Mouse (Mus musculus): ENCODE results near the gene Fbxo33. TPM values are rescaled to one million over a fixed set of nuclear protein-coding genes. Genes with fewer than 3 reads are reported as not detected.
"Not testable (repeated sequence)": the region's sequence is repeated elsewhere in the genome, so short reads cannot be mapped to it uniquely, and the experiment has no call there.

Gene Fbxo33
- 10 to 100 TPM; 25.5 to 28.4 TPM for total RNA-seq (2021)
- long read RNA-seq, experiment 1, transcript Fbxo33-201 (4 exons, 3,688 nt), result major isoform, 11 of 14 reads
- long read RNA-seq, experiment 1, partial matches to known transcripts, result 0 of 14 reads
- long read RNA-seq, experiment 1, other reads (novel, unspliced or antisense), result 3 of 14 reads
- long read RNA-seq, experiment 2, transcript Fbxo33-201 (4 exons, 3,688 nt), result major isoform, 16 of 21 reads
- long read RNA-seq, experiment 2, partial matches to known transcripts, result 0 of 21 reads
- long read RNA-seq, experiment 2, other reads (novel, unspliced or antisense), result 5 of 21 reads

DNA sequence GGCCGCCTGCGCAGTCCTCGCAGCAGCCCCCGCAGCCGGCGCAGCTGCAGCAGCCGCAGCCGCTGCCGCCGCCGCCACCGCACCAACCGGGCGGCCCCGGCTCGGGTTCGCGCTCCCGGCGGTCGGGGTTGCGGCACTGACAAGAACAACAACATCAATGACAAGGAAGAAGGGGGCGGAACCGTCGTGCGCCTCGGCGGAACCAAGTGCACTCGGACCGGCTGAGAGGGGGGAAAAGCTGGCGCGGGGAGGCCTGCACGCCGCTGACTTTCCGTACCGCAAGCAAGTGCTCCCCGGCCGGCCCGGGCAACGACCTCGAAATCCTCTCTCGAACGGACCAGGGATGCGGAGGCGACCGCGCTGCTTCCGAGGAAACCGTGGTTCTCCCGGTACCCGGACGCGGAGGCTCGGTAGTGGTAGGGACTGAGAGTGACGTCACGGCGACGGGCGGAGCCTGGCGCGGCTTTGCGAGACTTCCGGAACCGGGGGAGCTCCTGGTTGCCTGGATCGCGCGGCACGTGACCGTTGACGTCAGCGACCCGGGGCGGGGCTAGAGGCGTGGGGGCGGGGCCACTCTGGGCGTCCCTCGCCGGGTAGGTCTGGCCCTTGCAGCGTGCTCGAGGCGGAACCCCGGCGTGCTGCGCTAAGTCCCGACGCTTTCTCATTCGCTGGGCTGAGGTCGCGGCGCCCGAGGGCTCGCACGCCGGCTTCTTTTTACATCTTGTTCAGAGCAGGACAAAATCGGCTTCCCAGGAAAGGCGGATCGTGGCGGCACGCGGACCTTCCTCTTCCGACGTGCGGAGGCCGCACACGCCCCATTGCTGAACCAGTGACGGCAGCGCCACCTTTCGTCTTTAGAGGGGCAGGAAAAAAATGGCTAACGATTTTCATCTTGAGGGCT, at the start of gene Fbxo33:
TSS of gene Fbxo33 (minus strand) at position 401 of the 901 bp plus-strand sequence.
- peak; percentile 94 to 95 for DNase-seq (ENCODE audit: low spot score in 2 of 2)

DNA sequence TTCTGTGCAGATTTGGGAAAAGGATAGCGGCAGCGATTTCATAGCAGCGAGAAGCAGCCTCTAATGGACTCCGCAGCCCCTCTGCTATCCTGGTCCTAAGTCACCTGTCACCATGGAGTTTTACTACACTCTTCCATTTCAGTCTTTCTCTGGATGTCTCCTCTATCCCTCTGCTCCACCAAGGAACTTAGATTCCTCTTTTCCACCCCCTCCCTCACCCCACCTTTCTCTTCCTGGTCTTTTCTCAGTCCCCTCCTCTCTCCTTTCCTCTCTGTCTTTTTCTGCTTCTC, 46.4 kb upstream of the Fbxo33 start:
- DNase-seq (ENCODE audit: low spot score in 2 of 2), result no peak

DNA sequence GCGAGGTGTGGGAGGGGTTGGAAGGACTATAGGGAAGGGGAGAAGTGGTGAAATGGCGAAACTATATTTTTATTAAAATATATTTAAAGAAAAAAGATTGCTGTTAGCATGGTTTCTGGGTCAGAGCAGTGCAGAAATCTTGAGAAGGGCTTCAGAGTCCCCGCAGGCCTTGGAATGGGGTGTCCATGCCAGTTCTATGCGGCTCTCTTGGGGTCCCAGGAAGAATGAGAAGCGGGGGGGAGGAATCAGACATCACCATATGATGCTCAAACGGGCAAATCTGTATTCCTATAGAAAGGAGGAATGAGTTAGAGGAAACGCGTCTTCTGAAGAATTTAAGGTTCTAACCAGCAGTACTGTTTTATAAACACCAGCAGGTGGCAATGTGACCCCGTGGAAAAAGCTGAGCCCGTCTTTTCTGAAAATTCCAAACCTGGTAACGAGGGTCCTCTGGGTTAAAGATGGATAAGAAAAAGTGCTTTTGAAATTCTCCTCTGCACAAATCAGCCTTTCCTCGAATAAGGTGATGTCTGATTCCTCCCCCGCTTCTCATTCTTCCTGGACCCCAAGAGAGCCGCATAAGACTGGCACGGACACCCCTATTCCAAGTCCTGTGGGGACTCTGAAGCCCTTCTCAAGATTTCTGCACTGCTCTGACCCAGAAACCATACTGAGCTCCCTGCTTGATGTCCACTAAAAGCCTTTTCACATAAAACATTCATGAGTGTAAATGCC, 45.8 kb upstream of the Fbxo33 start:
- DNase-seq (ENCODE audit: low spot score in 2 of 2), result no peak

DNA sequence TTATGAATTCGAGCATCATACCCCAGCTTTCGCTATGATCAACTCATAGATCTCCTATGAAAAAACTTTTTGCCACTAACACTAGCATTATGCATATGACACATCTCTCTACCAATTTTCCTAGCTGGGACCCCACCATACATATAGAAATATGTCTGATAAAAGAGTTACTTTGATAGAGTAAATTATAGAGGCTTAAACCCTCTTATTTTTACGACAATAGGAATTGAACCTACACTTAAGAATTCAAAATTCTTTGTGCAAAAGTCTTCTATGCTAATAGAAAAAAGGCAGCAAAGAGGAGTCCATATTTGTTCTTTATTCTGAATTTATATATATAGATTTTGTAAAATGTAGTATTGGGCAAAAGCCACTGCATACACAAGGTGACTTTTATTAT, 43.3 kb upstream of the Fbxo33 start:
- no peak for DNase-seq (ENCODE audit: low spot score in 2 of 2)

DNA sequence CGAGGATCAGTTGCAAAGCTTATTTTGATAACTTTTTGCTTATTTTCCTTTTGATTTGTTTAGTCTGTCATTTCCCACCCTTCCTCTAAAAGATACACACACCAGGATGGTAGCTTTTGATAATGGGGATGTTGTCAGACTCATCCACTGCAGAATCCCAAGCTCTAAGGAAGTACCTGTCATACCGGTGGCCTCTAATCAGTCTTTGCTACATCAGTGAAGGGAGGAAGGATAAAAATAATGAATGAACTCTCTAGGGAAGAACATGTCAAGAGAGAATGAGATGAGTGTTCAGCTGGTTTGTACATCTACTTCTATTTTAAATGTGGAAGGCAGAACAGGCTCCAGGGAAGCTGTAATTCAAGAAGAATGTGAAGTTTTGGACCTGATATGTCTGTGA, 41.3 kb upstream of the Fbxo33 start:
- no peak for DNase-seq (ENCODE audit: low spot score in 2 of 2)

DNA sequence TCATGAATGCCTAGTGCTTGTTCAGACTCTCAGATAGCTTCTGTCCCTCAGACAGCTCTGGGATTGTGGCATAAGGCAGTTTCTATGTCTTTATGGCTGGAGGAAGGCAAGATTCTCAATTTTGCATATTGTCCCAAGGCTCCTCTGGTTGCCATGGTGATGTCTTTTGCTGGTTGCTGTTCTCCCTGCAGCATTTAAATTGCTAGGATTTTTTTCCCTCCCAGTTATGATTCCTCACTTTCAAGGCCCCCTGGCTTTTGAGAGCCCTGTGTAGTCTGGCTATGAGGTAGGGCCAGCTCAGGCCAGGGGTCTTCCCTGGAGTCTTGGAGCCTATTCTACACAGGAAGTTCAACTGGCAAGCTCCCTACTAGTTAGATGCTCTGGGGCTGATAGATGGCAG, 40.8 kb upstream of the Fbxo33 start:
- DNase-seq (ENCODE audit: low spot score in 2 of 2), result no peak

DNA sequence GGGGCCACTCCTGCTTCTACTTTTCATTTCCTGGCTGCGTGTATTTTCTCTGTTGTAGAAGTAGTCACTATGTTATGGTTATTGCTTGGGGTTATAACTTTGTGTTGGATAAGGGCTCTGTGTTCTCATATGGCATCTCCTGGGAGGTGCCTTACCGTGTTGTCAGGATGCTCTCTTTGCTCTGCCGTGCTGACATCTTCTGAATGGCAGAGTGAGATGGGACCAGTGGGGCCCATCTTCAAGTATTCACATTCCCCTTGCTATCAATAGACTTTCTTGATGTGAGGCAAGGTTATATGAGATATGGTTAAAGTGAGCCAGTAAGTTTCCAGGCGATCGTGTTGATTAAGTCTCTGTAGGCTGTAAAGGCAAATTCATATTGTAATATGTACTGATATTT, 39.5 kb upstream of the Fbxo33 start:
- DNase-seq (ENCODE audit: low spot score in 2 of 2), result no peak

DNA sequence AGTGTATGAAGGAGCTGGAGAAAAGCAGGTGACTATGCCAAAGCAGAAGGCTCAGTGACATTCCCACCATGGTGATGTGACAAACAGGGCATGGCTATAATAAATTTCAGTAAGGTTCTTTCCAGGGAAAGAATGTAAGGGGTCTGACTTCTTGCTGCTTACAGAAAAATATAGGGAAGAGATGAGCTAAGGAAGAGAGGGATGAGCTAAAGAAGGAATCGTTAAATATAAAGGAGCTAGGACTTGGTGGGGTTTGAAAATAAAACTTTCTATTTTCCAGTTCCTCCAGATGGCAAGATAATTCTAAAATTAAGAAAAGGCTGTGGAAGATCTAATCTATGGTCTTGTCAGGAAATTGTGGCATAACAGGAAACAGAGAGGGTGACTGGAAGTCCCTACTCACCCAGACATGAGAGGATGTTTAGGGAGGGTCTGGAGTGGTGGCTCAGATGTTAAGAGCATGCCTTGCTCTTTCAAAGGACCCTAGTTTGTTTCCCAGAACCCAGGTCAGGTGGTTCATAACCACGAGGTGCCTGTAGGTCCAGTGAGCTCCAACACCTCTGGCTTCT, 30.8 kb upstream of the Fbxo33 start:
- no peak for DNase-seq (ENCODE audit: low spot score in 2 of 2)

DNA sequence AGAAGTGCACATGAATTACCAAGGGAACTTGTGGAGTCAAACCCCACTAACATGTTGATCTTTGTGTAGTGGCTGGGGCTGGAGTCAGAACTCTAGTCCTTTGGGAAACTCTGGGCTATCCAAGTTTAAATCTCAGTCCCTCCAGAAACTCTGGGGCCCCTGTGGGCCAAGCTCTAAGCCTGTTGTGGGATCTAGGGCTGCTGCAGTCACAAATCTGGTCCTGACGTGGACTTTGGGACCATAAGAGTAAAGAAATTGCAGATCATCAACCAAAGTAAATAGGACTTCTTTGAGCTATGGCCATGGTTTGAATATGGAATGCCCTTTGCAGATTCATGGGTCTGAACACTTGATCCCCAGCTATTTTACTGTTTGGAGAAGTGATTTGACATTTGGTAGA, 29.4 kb upstream of the Fbxo33 start:
- no peak for DNase-seq (ENCODE audit: low spot score in 2 of 2)

DNA sequence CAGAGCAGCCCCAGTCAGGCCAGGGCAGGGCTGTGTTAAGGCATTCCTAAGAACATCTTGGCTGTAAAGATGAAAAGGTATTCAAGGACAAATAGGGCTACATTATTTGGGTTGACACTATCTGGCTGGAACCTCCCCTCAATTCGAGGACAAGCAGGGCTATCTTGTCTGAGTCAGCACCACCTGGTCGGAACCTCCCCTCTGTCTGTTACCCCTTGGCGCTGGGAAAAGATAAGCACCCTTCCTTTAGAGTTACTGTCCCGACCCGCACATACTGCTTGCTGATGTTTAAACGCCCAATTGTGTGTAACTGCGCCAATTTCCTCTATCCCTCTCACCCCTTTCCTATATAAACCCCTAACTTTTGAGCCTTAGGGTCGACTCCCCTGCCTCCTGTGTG, 21.5 kb upstream of the Fbxo33 start:
- not testable (repeated sequence) for DNase-seq (ENCODE audit: low spot score in 2 of 2)

DNA sequence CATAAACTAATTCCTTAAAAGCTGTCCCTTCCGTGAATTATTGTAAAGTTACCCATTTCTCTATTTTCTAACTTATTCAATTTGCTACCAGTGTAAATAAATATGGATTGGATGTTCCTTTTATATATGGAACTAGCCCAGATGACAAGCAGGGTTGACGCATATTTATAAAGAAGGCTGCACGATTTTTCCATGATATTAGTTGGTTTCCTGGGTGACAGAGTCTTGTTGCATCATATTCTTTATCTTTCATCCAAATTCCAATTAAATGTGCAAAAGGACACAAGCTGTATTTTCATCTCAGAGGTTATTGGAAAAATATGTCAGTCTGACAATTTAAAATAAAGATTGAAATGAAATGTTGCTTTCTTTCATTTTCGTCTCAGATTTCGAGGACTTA, 18.9 kb upstream of the Fbxo33 start:
- DNase-seq (ENCODE audit: low spot score in 2 of 2), result no peak

DNA sequence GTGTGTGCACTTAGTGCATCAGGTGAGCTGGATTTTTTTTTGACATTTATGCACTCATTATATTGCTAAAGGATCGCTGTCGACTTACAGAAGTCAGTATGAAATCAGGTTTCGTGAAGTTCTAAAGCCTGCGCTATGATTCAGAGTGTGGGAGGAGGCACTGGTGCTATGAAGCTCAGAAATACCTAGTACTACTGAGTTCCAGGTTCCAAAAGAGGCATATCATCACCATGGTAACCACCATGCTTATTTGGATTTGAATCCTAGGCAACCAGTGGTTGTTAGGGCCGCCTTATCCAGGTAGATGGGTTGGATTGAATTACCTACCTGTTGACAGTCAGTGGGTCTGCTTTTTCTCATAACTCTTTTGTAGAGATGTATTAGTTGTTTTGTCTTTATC, 8.9 kb upstream of the Fbxo33 start:
- DNase-seq (ENCODE audit: low spot score in 2 of 2), result no peak

DNA sequence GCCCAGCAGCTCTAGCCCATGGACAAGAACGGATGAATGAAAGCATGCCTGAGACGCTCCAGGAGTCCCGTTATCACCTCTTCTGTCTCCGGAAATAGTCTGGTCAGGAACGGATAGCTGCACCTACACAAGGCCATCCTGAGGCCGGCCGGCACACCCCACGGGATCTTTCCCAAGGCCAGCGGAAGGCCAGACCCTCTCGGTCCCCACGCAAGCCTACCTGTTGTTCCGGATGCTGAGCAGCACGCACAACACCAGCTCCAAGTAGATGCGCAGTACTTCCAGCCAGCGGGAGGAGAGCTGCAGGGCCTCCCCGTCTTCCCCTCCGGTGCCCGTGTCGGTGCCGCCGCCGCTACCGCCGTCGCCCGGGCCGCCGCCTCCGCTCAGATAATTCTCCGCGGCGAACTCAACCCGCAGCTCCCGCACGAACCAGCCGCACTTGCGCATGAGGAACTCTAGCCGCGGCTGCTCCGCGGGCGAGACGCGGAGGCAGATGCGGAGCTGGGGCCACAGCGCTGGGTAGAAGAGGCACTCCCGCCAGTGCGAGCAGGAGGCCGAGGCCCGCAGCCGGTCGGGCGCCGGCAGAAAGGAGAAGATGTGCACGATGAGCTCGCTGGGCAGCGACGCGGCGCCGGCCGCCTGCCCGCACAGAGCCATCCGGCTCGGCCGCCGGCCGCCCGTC, 744 bp downstream of the Fbxo33 start:
- DNase-seq (ENCODE audit: low spot score in 2 of 2), result peak; percentile 8 to 19

DNA sequence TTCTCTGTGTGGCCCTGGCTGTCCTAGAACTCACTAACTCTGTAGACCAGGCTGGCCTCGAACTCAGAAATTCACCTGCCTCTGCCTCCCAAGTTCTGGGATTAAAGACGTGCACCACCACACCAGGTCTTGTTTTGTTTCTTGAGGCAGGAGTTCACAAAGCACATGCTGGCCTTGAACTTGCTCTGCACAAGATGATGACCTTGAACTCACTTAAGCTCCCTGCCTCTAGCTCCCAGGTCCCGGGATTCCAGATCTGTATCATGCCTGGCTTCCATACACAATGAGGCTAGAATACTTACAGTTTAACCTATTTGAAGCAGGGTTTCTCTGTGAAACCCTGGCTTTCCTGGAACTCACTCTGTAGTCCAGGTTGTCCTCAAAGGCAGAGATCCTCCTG, 2.2 kb downstream of the Fbxo33 start:
- DNase-seq (ENCODE audit: low spot score in 2 of 2), result no peak

DNA sequence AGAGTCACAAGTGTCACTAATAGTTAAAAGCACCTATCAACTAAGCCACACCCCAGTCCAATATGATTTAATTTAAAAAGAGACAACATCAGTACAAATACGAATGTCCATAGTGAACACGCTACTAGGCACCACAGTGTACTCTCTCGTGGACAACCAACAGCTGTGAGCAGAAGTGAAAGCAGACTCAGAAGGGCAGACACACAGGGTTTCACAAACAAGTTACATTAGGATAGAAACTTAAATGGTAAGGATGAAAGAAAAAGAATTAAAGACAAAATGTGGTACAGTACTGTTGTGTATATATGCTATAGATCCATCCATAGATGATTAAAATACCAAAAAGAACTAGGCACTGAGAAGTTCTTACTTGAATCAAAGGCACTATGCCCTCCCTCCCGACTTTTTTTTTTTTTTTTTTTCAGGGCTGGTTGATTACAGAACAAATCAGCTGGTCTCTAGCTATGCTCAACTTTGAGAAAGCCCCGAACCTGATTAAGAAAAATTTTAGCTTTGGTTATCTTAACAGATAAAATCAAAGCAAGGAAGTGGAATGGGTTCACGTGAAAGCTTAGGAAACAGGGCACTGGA, 2.8 kb downstream of the Fbxo33 start:
- no peak for DNase-seq (ENCODE audit: low spot score in 2 of 2)

DNA sequence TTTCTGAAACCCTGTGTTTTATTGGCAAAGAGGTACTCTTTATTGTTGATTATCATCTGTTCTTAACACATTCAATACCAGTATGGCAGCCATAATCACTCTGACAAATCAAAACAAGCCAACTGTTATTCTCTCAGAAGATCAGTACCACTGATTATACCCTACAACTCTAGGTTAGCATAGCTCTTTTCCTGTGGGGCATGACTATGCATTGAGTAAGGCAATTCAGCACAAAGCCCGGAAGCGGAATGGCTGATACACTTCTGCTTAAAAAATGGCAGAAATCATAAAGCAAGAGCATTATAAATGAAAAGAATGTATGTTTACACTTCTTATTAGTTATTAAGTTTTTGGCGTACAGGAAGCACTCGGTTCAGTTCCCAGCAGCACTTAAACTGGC, 3.3 kb downstream of the Fbxo33 start:
- no peak for DNase-seq (ENCODE audit: low spot score in 2 of 2)

DNA sequence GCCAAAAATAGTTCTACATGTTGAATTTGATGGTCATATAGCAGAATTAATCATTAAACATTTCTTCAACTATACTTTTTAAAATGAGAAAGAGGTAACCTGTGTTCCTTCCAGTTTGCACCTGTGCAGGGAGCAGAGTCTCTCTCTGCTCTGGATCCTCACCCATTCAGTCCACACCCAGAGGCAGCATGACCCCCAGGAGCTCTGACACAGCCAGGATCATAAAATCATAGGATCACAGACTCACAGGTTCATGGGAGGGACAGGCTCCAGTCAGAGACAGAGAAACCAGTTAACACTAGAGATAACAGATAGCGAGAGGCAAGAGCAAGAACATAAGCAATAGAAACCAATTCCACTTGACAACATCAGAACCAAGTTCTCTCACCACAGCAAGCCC, 11.7 kb downstream of the Fbxo33 start:
- DNase-seq (ENCODE audit: low spot score in 2 of 2), result no peak

DNA sequence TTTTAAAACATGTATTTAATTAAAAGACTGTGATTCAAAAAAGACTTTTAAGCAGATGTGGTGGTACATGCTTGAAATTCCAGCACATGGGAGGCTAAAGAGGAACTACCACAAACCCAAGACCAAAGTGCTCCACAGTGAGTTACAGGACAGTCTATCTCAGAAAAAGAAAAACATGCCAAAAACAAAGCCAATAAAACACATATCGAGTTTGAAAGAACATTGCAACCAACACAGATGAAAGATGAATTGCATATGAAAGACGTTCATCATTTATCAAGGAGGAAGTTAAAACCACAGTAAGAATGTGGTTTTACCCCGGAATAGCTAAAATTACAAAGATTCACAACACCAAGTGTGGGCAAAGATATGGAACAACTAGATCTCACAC, 12.5 kb downstream of the Fbxo33 start:
- no peak for DNase-seq (ENCODE audit: low spot score in 2 of 2)

DNA sequence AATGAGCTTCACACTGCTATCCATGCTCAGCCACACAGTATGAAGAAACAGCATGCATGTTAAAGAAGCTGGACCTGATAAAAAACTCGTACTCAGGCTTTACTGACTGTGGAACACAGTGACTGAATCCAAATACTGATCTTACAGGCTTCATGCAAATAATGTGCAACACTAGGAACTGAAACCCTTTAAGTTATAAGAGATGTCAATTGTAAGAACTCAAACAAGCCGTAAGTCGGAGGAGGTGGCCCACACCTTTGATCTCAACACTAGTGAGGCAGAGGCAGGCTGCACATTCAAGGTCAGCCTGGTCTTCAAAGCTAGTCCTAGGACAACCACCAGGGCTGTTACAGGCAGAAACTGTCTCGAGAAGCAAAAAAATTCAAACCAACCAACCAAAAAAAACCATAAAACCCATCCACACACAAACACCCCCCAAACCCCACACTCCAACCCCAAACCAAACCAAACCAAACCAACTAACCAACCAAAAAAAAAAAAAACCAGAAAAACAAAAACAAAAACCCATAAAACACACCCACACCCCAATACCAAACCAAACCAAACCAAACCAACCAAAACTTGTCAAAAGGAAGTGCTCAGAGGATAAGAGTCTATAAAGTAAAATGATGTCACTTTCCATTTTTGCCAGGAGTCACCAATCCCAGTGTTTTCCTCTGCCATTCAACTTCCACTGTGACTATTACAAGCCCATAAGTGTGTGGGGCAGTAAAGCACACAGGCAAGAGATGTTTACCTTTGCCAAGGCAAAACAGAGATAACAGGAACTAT, 13.1 kb downstream of the Fbxo33 start:
- DNase-seq (ENCODE audit: low spot score in 2 of 2), result no peak

DNA sequence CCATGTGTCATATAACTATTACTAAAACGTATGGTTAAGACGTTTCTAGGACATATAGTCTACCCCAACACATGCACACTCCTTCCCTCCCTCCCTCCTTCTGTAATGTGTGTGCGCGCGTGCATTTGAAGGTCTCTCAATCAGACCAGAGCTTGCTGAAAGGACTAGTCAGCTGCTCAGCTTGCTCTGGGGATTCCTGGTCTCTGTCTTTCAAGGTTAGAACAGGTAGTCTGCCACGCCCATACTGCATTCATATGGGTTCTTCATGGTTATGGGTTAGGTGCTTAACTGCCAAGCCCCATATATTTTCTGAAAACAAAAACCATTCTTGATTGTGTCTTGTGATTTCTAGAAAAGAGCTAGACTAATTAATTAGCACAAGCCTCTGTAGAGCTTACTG, 14.0 kb downstream of the Fbxo33 start:
- DNase-seq (ENCODE audit: low spot score in 2 of 2), result no peak
